Mouse (Mus musculus) liver, adult 2 months (tissue): ENCODE data around the gene Lrrc1. TPM values are rescaled to one million over a fixed set of nuclear protein-coding genes. Genes with fewer than 3 reads are reported as not detected.

Source experiments
- DNase-seq: peaks from one replicate; pipeline ENCODE4 v3.0.0-alpha.2; 2011; ENCODE audit warnings: low read depth, low spot score; ENCODE audit errors: extremely low read depth
- H3K27ac ChIP-seq: fragments of 200-500 bp; replicated peaks from 2 replicates; pipeline ENCODE4 v1.5.1; 2012; ENCODE audit warnings: low read depth, mild to moderate bottlenecking, control low read depth, inconsistent platforms, low read length; ENCODE audit not compliant: insufficient read depth
- H3K27me3 ChIP-seq: fragments of 200-500 bp; 2 replicates; pipeline ENCODE4 v1.6.1; 2012; ENCODE audit warnings: mild to moderate bottlenecking, moderate library complexity, low read length, inconsistent platforms; ENCODE audit not compliant: control insufficient read depth, insufficient read depth
- H3K36me3 ChIP-seq: fragments of 200-500 bp; 2 replicates; pipeline ENCODE4 v1.6.1; 2012; ENCODE audit warnings: low read length, inconsistent platforms; ENCODE audit not compliant: control insufficient read depth, insufficient read depth
- H3K4me1 ChIP-seq: fragments of 200-500 bp; 2 replicates; pipeline ENCODE4 v1.6.1; 2011; ENCODE audit warnings: low read length; ENCODE audit not compliant: control insufficient read depth, insufficient read depth
- H3K4me3 ChIP-seq: fragments of 200-500 bp; 2 replicates; pipeline ENCODE4 v1.5.1; 2011; ENCODE audit warnings: low read depth, mild to moderate bottlenecking, control low read depth, low read length, moderate library complexity; ENCODE audit not compliant: insufficient read depth
- H3K79me2 ChIP-seq: fragments of 200-500 bp; 2 replicates; pipeline ENCODE4 v1.6.1; 2012; ENCODE audit warnings: inconsistent platforms, mild to moderate bottlenecking, low read length, moderate library complexity; ENCODE audit not compliant: control insufficient read depth, insufficient read depth
- H3K9ac ChIP-seq: fragments of 200-500 bp; 2 replicates; pipeline ENCODE4 v1.6.1; 2012; ENCODE audit warnings: low read depth, mild to moderate bottlenecking, control low read depth, inconsistent platforms, low read length
- CTCF ChIP-seq: fragments of 200-500 bp; IDR thresholded peaks from 2 replicates; pipeline ENCODE4 v1.5.1; 2011; ENCODE audit warnings: low read depth, low read length, control low read depth
- POLR2A ChIP-seq: fragments of 200-500 bp; IDR thresholded peaks from 2 replicates; pipeline ENCODE4 v1.6.1; 2011; ENCODE audit warnings: low read length, control low read depth; ENCODE audit not compliant: insufficient read depth; ENCODE audit errors: extremely low read depth
- WGBS: fragments of 180-500 bp; shearing (Covaris S2); methylation state at CpG from one replicate; pipeline ENCODE4 v1.1.7; 2018; 5-methylcytosine and 5-hydroxymethylcytosine counted together
- polyA plus RNA-seq: library from polyadenylated mRNA; depleted of rRNA; stranded (reverse); fragments of >200 nt; gene quantifications from 2 replicates; pipeline ENCODE4 v1.2.3, GENCODE M21; 2012
- total RNA-seq: library from RNA; depleted of rRNA; stranded (reverse); fragments of >200 nt; gene quantifications from 2 replicates; pipeline ENCODE4 v1.2.3, GENCODE M21; 2014

The Lrrc1 gene
- total and polyA plus RNA-seq, 2 experiments, result 0.40 to 1.4 TPM

GRCm38 (mm10) chr9:77496540-77497062 lies 48.1 kb downstream of the Lrrc1 start:
- no peaks in the 10 kb centered on the region for H3K36me3 ChIP-seq
- no peak overlapping the region for H3K9ac ChIP-seq
- no peaks in the 10 kb centered on the region for H3K4me1 ChIP-seq
- WGBS, result 63% methylated on average over 12 of the region's 12 CpGs
- no peaks in the 10 kb centered on the region; the same call in 1 of the 2 replicates for H3K27me3 ChIP-seq
- no peak for DNase-seq
- TF ChIP-seq CTCF, result no peak
- no peak for TF ChIP-seq POLR2A
- H3K27ac ChIP-seq, result no peak overlapping the region
- H3K4me3 ChIP-seq, result no peak overlapping the region
- no peaks in the 10 kb centered on the region for H3K79me2 ChIP-seq

GRCm38 (mm10) chr9:77494307-77494706 lies 50.4 kb downstream of the Lrrc1 start:
- no peaks in the 10 kb centered on the region for H3K27me3 ChIP-seq
- no peaks in the 10 kb centered on the region for H3K36me3 ChIP-seq
- no peak overlapping the region for H3K27ac ChIP-seq
- 95% methylated on average over 7 of the region's 7 CpGs for WGBS
- H3K79me2 ChIP-seq, result no peaks in the 10 kb centered on the region
- no peak for TF ChIP-seq CTCF
- TF ChIP-seq POLR2A, result no peak
- H3K9ac ChIP-seq, result no peak overlapping the region
- H3K4me1 ChIP-seq, result no peaks in the 10 kb centered on the region
- DNase-seq, result no peak
- no peak overlapping the region for H3K4me3 ChIP-seq

- no peak overlapping the region for H3K27ac ChIP-seq
- no peak overlapping the region for H3K4me3 ChIP-seq
- H3K4me1 ChIP-seq, result no peaks in the 10 kb centered on the region
- TF ChIP-seq POLR2A (no peak), CTCF (no peak)
- H3K9ac ChIP-seq, result no peak overlapping the region
- no peaks in the 10 kb centered on the region for H3K36me3 ChIP-seq
- no peaks in the 10 kb centered on the region for H3K27me3 ChIP-seq
- no peak for DNase-seq
- WGBS, result 90% methylated on average over 11 of the region's 11 CpGs
- H3K79me2 ChIP-seq, result no peaks in the 10 kb centered on the region
These were observed 56.1 kb downstream of the Lrrc1 start for GRCm38 (mm10) chr9:77488611-77489010.

DNA sequence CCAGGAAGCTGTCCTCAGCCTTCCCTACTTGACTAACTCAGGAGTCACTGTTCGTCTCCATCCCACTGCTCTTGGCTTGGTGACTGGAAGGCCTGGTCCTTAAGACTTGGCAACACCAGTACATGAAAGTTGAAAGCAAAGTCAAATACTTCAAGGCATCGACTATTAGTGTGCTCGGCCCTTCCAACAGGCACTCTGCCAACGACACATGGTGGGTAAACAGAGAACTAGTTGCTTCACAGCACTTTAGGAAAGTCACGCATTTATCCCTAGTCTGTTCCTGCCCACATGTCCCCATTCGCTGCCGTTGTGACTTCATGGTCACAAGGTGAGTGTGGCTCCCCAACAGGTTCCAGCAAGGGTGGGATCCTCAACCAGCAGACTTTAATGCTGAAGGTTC lies 57.2 kb downstream of the Lrrc1 start:
- Histone ChIP-seq H3K27ac (no peak overlapping the region), H3K27me3 (no peaks in the 10 kb centered on the region), H3K36me3 (no peaks in the 10 kb centered on the region), H3K4me3 (no peak overlapping the region), H3K79me2 (no peaks in the 10 kb centered on the region), H3K4me1 (no peaks in the 10 kb centered on the region), H3K9ac (no peak overlapping the region)
- whole genome bisulfite sequencing, result 35% methylated on average over 7 of the region's 7 CpGs
- peak; percentile 2 for DNase-seq
- TF ChIP-seq POLR2A (no peak), CTCF (no peak)

DNA sequence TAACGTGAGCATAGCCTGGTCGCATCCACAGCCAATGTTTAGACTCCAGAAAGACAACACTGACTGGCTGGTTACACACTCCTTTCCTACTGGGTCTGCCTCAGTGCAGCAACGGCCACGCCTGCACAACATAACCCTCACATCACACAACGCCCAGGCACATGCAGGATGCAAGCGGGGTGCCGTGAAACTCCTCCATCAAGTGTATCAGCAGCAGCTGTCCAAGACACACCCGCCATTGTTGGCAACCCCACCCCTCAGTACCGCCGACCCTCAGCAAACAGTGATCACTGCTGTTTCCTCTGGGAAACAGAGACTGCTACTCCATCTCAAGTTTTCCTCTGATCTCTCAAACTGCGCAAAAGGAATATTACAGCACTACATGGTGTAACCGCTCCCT lies 58.8 kb downstream of the Lrrc1 start:
- H3K4me1 ChIP-seq, result no peaks in the 10 kb centered on the region
- TF ChIP-seq CTCF (no peak), POLR2A (no peak)
- DNase-seq, result no peak
- H3K36me3 ChIP-seq, result no peaks in the 10 kb centered on the region
- no peaks in the 10 kb centered on the region for H3K27me3 ChIP-seq
- H3K27ac ChIP-seq, result no peak overlapping the region
- no peak overlapping the region for H3K9ac ChIP-seq
- H3K4me3 ChIP-seq, result no peak overlapping the region
- no peaks in the 10 kb centered on the region for H3K79me2 ChIP-seq
- WGBS, result 88% methylated on average over 12 of the region's 12 CpGs

DNA sequence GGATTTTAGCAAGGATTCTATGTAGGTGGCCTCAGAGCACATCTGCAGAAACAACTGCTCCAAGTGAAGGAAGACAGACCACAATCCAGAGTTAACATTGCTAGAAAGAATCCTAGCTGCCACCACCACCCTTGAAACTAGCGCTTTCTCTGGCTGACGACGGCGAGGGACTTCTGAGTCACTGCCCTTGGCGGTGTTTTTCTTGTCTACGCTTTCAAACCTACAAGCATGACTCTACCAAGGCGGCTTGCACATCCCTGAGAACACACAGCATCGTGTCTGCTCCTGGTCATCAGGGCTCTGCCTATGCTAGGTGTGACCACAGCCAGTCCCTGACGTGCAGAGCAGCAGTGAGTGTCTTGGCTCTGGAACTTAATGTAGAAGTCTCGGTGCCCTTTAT lies 59.9 kb downstream of the Lrrc1 start:
- Histone ChIP-seq H3K36me3 (no peaks in the 10 kb centered on the region), H3K27me3 (no peaks in the 10 kb centered on the region), H3K4me3 (no peak overlapping the region), H3K4me1 (no peaks in the 10 kb centered on the region), H3K27ac (no peak overlapping the region), H3K9ac (no peak overlapping the region), H3K79me2 (no peaks in the 10 kb centered on the region)
- no peak for TF ChIP-seq POLR2A
- no peak for TF ChIP-seq CTCF
- DNase-seq, result no peak
- 96% methylated on average over 10 of the region's 10 CpGs for WGBS
